Mouse (Mus musculus) cerebellum, postnatal 25 days (tissue): ENCODE data around the gene Eva1c.
A peak's percentile ranks its signal among the peaks of the same experiment; 100 is the strongest.

ENCODE experiments used
- DNase-seq, 2 experiments: peaks; one replicate each; pipeline ENCODE4 v3.0.0; 2021; ENCODE audit warnings: mixed read lengths in 2 of 2

Eva1c gene

DNA sequence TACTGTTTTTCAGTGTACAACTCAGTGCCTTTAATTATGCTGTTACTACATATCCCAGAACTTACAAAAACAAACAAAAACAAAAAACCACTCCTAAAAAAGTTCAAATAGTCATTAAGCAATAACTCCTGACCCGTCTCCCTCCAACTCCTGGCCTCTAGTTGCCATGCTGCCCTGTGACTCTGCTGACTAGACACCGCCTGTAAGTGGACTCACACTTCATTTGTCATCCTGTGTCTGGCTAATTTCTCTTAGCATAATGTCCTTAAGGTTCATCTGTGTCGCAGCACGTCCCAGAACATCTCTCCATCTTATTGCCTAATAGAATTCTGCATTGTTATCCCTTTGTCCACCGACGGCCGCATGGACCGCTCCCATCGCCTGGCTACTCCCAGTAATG, 979 bp downstream of the Eva1c start:
- DNase-seq, result no peak

DNA sequence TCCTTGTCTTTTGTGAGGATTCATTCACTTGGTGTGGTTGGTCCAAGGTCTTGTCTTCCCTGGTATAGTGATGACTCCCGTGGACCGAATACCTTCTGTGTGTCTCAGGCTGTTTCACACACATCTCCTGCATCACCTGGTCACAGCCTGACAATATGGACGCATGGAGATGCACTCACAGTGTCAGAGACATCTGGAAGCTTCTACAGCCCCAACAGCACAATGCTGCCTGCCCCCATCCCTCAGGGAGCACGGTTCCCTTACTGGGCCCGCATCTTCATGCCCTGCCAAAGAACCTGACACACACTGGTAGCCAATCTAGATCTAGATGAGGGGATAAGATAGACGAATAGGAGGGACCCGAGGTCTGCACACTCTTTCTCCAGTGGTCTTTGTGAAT, 2.6 kb downstream of the Eva1c start:
- DNase-seq, result no peak

DNA sequence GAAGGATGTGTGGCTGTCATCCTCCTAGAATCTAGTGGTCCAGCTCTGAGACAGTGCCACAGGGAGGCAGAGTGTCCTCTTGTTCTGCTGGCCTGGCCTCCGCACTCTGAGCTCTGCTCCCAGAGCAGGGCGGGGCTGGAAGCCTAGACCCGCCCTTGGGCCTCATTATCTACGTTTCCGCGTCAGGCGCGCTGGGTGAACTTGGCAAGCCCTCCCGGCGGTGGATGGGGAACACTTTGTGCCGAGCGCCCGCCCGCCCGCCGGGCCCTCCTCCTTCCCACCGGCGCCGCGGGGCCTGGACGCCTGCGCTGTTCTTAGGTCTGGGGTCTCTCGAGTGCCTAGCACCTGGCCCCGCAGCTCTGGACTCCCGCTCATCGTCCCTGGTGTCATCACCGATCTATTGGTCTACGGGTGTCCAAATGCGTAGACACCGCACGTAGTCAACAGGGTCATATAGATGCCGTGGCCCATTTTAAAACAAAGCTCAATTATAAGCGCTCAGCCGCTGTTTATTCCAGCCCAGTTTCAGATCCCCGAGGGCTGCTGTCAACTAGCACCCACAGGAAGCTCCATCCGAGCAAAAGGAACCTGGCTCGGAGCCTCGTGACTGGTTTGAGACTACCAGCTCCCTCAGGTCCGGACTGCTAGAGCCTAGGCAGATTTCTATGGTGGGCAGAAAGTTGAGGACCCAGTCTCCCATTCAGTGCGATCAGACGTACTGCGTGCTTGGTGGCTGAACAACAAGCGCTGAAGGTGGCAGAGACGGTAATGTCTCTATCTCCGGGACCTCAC, 3.6 kb downstream of the Eva1c start:
- DNase-seq, result peak; percentile 77 to 84

- DNase-seq, result peak; percentile 76 to 83
Observed at GRCm38 (mm10) chr16:90830686-90831439, 4.3 kb downstream of the Eva1c start.

GRCm38 (mm10) chr16:90831676-90832075, 5.2 kb downstream of the Eva1c start:
- DNase-seq, result peak in 1 of 2 experiments; percentile 12

GRCm38 (mm10) chr16:90832495-90832894, 6.0 kb downstream of the Eva1c start:
- no peak for DNase-seq

GRCm38 (mm10) chr16:90833041-90833791, 6.7 kb downstream of the Eva1c start:
- no peak for DNase-seq

- no peak for DNase-seq
Observed at GRCm38 (mm10) chr16:90837431-90837830, 10.9 kb downstream of the Eva1c start.

DNA sequence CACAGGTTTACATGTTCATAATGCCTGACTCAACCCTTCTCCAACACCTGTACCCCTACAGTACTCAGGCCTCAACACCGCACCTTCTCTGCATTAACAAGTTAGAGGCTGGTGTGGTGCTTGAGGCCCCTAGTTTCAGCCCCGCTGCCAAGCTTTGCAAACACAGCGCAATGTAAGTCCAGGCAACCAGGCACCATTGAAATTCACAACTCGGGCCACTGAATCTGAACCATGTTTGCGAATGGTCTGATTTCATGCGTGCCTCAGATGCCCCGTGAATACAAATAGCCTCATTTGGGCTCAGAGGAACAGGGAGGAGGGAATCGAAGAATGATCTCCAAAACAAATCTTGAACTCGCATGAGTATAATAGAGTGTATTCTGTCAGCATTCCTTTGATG, 15.6 kb downstream of the Eva1c start:
- no peak for DNase-seq

DNA sequence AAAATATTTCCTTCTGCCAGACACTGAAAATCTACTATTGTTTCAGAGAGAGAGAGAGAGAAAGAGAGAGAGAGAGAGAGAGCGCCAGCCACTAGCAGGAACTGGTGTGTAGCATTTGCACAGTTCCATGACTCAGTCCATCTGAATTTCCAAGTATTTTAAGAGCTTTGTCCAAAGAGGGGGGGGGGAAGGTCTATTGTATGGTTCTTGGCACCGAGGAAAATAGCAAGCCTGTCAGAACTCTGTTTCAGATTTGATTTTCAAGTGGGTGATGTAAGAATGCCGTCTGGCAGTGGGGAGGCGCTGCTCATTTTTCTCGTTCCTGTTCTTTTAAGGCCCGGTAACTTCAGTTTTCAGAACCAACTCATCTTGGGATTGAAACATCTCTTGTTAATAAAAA, 18.5 kb downstream of the Eva1c start:
- no peak for DNase-seq

DNA sequence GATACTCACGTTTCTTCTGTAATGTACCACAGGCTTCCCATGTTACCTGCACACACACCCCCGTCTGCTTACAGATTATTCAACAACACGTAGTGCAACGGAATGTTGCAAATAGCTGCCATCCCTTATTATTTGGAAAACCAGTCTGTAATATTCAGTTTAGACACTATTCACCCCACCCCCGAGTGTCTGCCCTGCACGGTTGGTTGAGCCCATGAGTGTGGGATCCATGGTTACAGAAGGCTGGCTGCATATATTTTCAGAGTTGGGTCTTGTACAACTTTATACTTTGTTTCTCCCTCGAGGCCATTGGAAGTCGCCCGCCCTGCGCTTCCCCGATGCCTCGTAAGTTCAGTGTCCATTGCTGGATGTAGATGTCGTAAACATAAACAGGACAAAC, 19.1 kb downstream of the Eva1c start:
- no peak for DNase-seq

DNA sequence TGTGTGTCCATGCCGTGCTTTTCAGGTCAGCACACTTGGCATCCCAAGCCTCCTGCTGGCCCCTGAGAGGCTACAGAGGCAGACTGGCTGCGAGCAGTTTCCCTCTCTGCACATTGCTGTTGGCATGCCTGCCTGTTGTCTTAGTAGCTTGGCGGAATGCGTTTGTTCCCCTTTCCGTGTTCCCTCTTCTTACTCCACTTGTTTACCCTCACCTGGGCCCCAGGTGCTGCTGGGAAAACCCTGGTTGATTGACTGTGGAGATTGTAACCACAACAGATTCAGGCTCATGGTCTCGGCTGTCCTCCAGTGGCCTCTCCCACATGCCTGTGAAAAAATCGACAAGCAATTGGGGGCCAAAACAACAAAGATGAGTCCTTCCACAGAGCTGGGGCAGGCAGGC, 22.2 kb downstream of the Eva1c start:
- no peak for DNase-seq

DNA sequence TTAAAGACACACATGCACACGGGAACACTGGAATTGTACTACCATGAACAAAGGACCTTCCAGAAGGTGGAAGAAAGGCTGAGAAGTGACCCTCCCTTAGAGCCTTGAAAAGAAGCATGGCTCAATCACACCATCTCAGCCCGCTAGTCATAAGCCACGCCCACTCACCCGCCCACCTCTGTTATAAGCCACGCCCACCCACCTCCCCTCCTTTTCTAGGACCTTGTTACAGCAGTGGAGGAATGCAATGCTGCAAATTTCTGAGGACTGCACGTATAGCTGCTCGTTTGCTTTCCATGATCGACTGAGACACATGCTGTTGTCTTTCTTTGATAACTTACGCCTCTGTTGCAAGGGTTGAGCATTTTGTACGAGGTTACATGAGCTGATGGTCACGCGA, 22.7 kb downstream of the Eva1c start:
- DNase-seq, result no peak

GRCm38 (mm10) chr16:90850881-90851280, 24.4 kb downstream of the Eva1c start:
- no peak for DNase-seq

- no peak for DNase-seq
Observed at GRCm38 (mm10) chr16:90851621-90852334, 25.3 kb downstream of the Eva1c start.

GRCm38 (mm10) chr16:90856552-90857200, 30.2 kb downstream of the Eva1c start:
- no peak for DNase-seq

DNA sequence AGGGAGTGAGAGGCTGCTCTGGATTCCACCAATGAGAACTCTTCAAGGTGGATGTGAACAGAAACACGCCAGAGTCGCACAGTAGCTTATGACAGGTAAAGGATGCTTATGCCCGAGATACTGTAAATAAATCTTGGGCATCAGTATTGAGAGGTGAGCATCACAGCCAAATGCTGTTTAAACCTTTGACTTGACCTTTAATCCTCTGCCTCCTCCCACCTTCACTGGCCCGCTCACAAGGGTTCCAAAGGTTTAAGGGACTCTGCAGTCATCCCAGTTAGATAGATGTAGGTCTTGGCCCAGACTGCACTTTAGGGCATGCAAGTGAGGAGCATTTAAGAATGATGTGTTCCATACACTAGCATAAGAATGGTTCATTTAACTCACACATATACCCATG, 31.7 kb downstream of the Eva1c start:
- DNase-seq, result no peak

- no peak for DNase-seq
Observed at GRCm38 (mm10) chr16:90863036-90863435, 36.5 kb downstream of the Eva1c start.

- no peak for DNase-seq
Observed at GRCm38 (mm10) chr16:90863468-90864046, 37.0 kb downstream of the Eva1c start.

GRCm38 (mm10) chr16:90864693-90865092, 38.2 kb downstream of the Eva1c start:
- peak; percentile 34 to 60 for DNase-seq

GRCm38 (mm10) chr16:90865652-90866051, 39.1 kb downstream of the Eva1c start:
- DNase-seq, result no peak

DNA sequence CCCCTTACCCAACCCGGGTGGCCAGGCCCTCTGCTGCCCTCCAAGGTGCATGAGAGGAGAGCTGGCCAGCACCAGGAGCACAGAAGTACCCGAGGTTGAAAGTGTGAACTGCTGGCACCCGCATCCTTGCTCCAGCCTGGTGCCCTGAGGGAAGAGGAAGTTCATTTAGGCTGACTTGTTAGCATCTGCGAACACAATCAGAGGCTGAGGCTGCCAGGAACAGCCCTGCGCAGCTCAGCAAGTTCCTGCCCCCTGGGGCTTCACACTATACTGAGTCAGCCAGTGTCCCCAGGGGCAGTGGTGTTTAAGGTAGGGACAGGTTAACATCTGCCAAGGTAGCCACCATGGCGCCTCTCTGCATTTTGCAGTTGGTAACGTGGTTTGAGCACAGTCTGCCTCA, 41.6 kb downstream of the Eva1c start:
- no peak for DNase-seq
